Mouse (Mus musculus): ENCODE data around the gene H2afx. TPM values are rescaled to one million over a fixed set of nuclear protein-coding genes. Genes with fewer than 3 reads are reported as not detected.
"Not testable (repeated sequence)": the region's sequence is repeated elsewhere in the genome, so short reads cannot be mapped to it uniquely, and the experiment has no call there.

H2afx gene
- polyA plus RNA-seq, 1 experiment from 2014 or later: 363 TPM

DNA sequence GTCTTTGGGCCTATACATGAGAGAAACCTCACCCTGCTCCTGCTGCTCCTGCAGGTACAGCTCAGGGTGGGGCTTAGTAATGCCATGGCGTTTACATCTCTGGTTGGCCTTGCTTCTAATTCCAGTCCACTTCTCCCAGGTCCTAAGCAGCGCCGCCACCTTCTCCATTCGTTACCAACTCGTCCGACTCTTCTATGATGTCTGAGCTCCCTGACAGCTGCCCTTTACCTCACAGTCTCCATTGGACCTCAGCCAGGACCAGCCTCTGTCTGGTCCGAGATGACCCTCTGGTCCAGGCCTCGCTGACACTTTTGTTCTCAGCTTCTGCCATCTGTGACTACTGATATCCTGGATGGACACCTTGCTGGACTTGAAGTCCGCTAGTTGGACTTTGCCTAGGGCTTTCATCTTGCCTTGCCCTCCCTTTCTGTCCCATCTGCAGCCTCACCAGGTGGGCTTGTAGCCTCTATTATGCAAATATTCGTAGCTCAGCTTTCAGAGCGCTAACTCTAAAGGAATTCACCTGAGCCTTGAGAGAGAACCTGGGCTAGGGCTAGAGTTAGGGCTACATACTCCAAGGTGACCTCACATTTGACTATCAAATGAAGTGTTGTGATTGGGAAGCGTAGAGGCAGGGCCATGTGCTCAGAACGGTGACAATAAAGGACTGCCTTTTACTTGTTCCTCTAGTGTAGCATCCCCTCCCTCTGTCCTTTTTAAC lies 1.4 kb upstream of the H2afx start:
- Histone ChIP-seq H3K27me3 (no peaks in the 10 kb centered on the region), H3K4me3 (no peak overlapping the region), H3K27ac (replicated peaks) (no peak overlapping the region), H3K4me1 (peaks cover 22% of the 10 kb centered on the region), H3K36me3 (peaks cover 59% of the 10 kb centered on the region), H3K9me3 (no peaks in the 10 kb centered on the region), H3K9ac (replicated peaks) (no peak overlapping the region), H3K4me2 (replicated peaks) (no peak overlapping the region)
- WGBS: 95% methylated on average over 13 of the region's 13 CpGs
- no peak for ATAC-seq (ENCODE audit: low FRiP score, low read depth)

DNA sequence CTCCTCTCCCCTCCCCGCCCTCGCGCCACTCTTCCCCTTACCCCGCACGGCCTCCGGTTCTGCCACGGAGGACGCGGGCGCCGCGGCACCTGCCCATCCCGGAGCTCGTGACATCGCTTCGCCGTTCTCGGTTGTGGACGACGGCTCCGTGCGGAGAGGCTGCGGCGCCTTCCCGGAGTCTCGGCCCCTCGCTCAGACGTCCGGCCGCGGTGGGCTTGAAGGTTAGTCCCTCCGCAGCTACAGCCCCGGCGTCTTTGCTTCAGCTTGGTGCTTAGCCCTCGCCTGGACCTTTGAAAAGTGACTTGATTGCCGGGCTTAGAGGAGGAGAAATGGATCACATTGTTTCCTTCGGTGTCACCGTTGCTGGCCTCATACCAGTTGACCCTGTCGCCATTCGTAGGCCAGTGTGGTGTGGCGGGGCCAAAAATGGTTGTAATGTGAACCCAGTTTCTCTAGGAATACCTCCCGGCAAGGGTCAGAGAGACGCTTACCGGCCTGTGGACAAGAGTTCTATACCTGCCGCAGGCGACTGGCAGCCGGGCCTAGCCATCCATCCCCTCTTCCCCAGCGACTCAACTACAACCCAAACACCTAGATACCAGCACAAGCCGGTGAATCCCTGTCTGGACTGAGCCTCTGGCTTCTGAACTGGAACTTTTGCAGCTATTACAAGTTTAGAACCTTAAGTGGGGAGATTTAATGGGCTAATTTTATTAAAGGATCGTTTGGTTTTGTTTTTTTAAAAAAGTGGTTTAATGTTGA lies 1.0 kb downstream of the H2afx start:
- peak; percentile 18 for ATAC-seq (ENCODE audit: low FRiP score, low read depth)
- Histone ChIP-seq H3K9me3 (no peaks in the 10 kb centered on the region), H3K27ac (replicated peaks) (peak overlapping the region; percentile 96), H3K27me3 (no peaks in the 10 kb centered on the region), H3K36me3 (peaks cover 54% of the 10 kb centered on the region), H3K4me2 (replicated peaks) (peak overlapping the region; percentile 79), H3K4me3 (peak overlapping the region; percentile 95), H3K4me1 (peaks cover 22% of the 10 kb centered on the region), H3K9ac (replicated peaks) (peak overlapping the region; percentile 99)
- WGBS: under 1% methylated on average over 50 of the region's 50 CpGs

DNA sequence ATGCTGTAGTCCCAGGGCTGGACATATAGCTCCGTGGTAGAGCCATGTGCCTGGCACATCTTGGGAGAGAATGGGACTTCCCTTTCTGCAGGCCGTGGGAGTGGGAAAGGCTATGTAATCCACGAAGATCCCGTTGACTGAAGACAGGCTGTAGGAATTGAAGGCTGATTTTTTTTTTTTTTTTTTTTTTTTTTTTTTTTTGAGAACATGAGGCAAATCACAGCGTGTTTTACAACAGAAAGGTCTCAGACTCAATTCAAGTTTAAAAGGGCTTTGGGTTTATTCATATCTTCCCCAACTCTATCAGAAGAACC lies 1.6 kb downstream of the H2afx start:
- Histone ChIP-seq H3K36me3 (peaks cover 51% of the 10 kb centered on the region), H3K4me1 (peaks cover 22% of the 10 kb centered on the region)

DNA sequence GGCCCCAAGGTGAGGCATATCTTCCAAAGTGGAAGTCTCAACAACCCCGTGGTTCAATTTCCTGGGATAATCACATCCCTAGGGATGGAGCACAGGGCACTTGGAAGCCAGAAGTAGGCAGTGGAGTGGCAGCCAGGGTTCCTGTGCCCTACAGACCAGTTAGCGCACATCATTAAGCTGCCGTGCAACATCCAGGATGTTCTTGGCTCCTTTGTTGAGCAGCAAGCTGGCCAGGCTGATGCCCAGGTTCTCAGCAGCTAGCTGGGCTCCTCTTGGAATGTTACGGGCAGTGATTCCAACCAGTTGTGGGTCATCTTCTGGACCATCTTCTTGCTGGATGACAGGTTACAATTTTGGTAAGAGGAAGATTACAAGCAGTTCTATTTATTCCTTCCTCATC lies 2.0 kb downstream of the H2afx start:
- peaks cover 51% of the 10 kb centered on the region for H3K36me3 ChIP-seq
- H3K4me2 ChIP-seq (replicated peaks): peak overlapping the region; percentile 79
- 39% methylated on average over 4 of the region's 4 CpGs for WGBS

More for the DNA sequence above, 1.6 kb downstream of the H2afx start:
- Histone ChIP-seq H3K9me3 (no peaks in the 10 kb centered on the region), H3K27ac (replicated peaks) (0 out of 2 replicates have a peak overlapping the region, but pooled peaks have one; percentile 96), H3K4me2 (replicated peaks) (peak overlapping the region; percentile 79), H3K27me3 (no peaks in the 10 kb centered on the region), H3K4me3 (peak overlapping the region; percentile 95), H3K9ac (replicated peaks) (peak overlapping the region; percentile 99)
- ATAC-seq (ENCODE audit: low FRiP score, low read depth): no peak
- WGBS: 2% methylated on average over 5 of the region's 5 CpGs

DNA sequence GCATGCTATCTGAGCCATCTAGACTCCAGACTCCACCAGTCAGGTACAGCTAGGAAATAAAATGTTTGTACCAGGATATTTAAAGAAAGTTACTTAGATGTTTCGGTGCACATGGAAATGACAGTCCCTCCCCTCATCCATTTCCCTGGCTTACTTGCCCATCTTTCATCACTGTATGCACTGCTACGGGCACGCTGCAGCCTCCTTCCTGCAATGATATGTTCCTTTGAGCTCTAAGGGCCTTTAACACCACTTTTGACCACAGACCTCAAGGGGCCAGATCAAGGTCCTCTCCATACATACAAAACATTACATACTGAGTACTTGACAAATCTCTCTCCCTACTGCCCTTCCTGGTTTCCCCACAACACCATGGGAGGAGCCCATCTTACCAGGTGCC lies 2.5 kb downstream of the H2afx start:
- Histone ChIP-seq H3K4me2 (replicated peaks) (peak overlapping the region; percentile 79), H3K9ac (replicated peaks) (peak overlapping the region; percentile 55), H3K4me1 (peaks cover 22% of the 10 kb centered on the region), H3K27ac (replicated peaks) (0 out of 2 replicates have a peak overlapping the region, but pooled peaks have one; percentile 15), H3K36me3 (peaks cover 47% of the 10 kb centered on the region), H3K9me3 (no peaks in the 10 kb centered on the region), H3K4me3 (peak overlapping the region; percentile 95), H3K27me3 (no peaks in the 10 kb centered on the region)
- 84% methylated on average over 3 of the region's 3 CpGs for WGBS
- ATAC-seq (ENCODE audit: low FRiP score, low read depth): no peak

More for the DNA sequence above, 2.0 kb downstream of the H2afx start:
- peak overlapping the region; percentile 55 for H3K9ac ChIP-seq (replicated peaks)
- H3K4me1 ChIP-seq: peaks cover 22% of the 10 kb centered on the region
- H3K9me3 ChIP-seq; H3K27me3 ChIP-seq; ATAC-seq (ENCODE audit: low FRiP score, low read depth): not testable (repeated sequence)
- H3K27ac ChIP-seq (replicated peaks): 0 out of 2 replicates have a peak overlapping the region, but pooled peaks have one; percentile 15
- H3K4me3 ChIP-seq: peak overlapping the region; percentile 95

DNA sequence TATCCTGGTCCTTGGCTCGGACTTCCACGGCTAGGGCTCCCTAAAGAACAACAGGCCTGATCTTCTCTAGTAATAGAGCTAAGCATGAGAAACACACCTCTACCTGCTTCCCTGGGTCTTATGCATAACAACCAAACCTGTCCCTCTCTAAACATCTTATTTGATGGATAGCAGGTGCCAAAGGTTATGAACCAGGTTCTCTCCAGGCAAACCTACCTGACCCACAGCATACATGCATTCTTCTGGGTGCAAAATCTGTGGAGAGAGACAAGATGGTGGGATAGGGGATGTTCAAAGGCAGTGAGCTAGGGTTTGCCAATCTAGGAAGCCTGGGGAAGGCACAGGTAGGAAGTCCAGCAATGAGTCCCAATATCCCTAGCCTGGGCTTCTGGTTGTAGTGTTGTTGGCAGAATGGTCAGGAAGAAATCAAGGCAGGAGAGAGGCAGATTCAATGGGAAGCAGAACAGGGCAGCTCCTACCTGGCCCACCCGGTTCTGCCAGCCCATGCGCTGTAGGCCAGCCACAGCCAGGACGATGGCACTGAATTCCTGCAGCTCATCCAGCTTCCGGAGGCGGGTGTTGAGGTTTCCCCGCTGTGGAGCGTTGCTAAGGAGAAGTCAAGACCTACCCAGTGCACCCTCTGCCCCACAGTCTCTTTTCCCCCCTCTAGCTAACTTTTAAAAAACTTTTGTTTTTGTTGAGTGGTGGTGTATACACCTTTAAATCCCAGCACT lies 3.1 kb downstream of the H2afx start:
- Histone ChIP-seq H3K4me3 (peak overlapping the region; percentile 95), H3K27ac (replicated peaks) (no peak overlapping the region), H3K4me1 (peaks cover 23% of the 10 kb centered on the region), H3K9ac (replicated peaks) (no peak overlapping the region; the same call in 1 of the 2 replicates), H3K4me2 (replicated peaks) (peak overlapping the region; percentile 79), H3K36me3 (peaks cover 42% of the 10 kb centered on the region), H3K27me3 (no peaks in the 10 kb centered on the region), H3K9me3 (no peaks in the 10 kb centered on the region)
- WGBS: 69% methylated on average over 9 of the region's 9 CpGs
- no peak for ATAC-seq (ENCODE audit: low FRiP score, low read depth)

DNA sequence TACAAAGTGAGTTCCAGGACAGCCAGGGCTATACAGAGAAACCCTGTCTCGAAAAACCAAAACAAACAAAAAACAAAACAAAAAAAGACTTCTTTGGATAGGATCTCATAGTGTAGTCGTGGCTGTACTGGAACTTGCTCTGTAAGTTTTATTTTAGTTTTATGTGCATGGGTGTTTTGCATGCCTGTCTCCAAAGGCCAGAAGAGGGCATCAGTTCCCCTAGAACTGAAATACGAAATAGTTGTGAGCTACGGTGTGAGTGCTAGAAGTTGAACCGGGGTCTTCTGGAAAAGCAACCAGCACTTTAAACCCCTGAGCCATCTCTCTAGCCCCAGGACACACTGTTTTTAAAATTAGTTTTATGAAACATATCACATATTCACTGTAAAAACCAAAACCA lies 4.1 kb downstream of the H2afx start:
- Histone ChIP-seq H3K4me1 (peaks cover 32% of the 10 kb centered on the region), H3K27me3 (no peaks in the 10 kb centered on the region), H3K36me3 (peaks cover 33% of the 10 kb centered on the region), H3K4me3 (no peak overlapping the region), H3K27ac (replicated peaks) (no peak overlapping the region), H3K4me2 (replicated peaks) (no peak overlapping the region), H3K9me3 (no peaks in the 10 kb centered on the region), H3K9ac (replicated peaks) (no peak overlapping the region)
- 83% methylated on average over 5 of the region's 5 CpGs for WGBS
- ATAC-seq (ENCODE audit: low FRiP score, low read depth): no peak

DNA sequence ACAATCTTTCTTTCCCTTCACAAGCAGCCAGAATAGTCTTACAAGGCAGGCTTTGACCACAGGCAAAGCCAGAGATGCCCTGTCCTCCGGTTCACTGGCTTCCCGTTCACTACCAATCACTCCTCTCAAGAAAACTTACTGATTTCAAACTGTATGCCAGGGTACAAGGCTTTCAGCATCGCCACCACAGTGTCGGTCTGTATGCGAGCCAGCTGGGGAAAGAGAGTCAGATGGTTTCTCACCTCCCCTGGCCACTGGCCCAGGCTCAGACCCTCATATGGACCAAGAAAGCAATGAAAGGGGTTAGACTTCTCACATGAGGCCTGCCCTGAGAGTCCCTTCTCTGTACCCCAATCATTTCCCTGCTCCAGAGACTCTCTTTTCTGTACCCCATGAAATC lies 7.0 kb downstream of the H2afx start:
- Histone ChIP-seq H3K9ac (replicated peaks) (no peak overlapping the region), H3K4me2 (replicated peaks) (no peak overlapping the region), H3K4me3 (no peak overlapping the region), H3K36me3 (peaks cover 28% of the 10 kb centered on the region), H3K27me3 (no peaks in the 10 kb centered on the region), H3K4me1 (peaks cover 32% of the 10 kb centered on the region), H3K27ac (replicated peaks) (no peak overlapping the region), H3K9me3 (no peaks in the 10 kb centered on the region)
- 95% methylated on average over 5 of the region's 5 CpGs for WGBS
- no peak for ATAC-seq (ENCODE audit: low FRiP score, low read depth)

DNA sequence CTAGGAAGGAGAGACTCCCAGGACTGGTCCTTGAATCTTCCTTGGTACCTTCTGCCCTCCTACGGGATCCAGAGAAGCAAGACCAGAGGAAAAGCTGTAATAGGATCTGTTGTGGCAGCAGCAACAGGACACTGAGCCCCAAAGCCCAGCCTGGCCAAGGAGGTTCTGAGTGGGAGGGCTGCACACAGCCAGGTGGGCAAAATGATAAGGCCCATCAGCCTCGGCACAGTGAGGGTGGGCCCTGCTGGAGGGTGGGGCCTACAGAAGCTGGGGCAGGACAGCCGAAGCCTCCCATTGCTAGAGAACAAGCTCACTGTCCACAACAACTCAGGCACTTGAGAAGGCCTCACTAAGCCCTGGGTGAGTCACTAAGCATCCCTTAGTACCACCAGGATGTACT lies 7.7 kb downstream of the H2afx start:
- H3K36me3 ChIP-seq: peaks cover 32% of the 10 kb centered on the region
- no peaks in the 10 kb centered on the region for H3K9me3 ChIP-seq
- WGBS: 85% methylated on average over 3 of the region's 3 CpGs
- no peak overlapping the region for H3K9ac ChIP-seq (replicated peaks)
- H3K27me3 ChIP-seq: no peaks in the 10 kb centered on the region
- H3K4me3 ChIP-seq: no peak overlapping the region
- ATAC-seq (ENCODE audit: low FRiP score, low read depth): no peak
- H3K27ac ChIP-seq (replicated peaks): no peak overlapping the region
- H3K4me2 ChIP-seq (replicated peaks): no peak overlapping the region
- peaks cover 26% of the 10 kb centered on the region for H3K4me1 ChIP-seq

DNA sequence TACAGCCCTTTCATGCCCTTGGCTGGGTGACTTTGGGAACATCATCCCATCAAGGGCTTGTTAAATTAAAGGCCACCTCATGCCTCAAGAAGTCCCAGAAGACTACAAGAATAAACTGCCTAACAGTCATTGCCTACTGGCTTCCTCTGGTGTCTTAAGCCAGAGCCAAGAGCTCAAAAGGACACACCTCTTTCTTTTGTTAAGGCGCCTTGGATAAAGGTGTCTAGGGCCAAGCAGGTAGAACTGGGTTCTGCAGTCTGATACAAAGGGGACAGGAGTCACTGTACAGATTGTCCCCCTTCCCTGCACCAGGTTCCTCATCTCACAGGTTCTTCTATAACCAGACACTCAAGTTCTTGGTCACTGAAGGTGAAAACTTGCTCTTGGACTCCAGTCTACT lies 8.1 kb downstream of the H2afx start:
- 95% methylated on average over 1 of the region's 1 CpGs for WGBS
- Histone ChIP-seq H3K4me2 (replicated peaks) (peak overlapping the region; percentile 69; the same call in 1 of the 2 replicates), H3K36me3 (peaks cover 33% of the 10 kb centered on the region), H3K9ac (replicated peaks) (no peak overlapping the region), H3K4me1 (peaks cover 21% of the 10 kb centered on the region), H3K9me3 (no peaks in the 10 kb centered on the region), H3K27ac (replicated peaks) (no peak overlapping the region), H3K4me3 (0 out of 2 replicates have a peak overlapping the region, but pooled peaks have one; percentile 0), H3K27me3 (no peaks in the 10 kb centered on the region)
- ATAC-seq (ENCODE audit: low FRiP score, low read depth): no peak

DNA sequence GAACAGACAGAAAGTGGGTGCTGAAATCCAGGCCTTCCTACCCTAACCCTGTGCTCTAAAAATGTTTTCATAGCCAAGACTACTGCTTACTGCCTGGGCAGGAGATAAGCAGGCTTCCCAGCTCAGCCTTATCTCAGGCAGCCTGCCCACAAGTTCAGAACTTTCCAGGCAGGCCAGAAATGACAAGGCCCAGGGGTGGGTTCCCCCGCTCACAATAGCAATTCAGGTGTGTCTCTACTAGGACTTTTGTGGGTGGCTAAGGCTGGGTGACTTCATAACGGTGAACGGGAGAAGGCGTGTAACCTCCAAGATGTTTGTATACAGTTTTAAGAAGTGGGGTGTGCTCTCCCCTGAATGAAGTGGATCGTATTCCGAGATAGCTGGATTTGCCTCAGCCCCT lies 8.8 kb downstream of the H2afx start:
- Histone ChIP-seq H3K4me2 (replicated peaks) (peak overlapping the region; percentile 69), H3K27me3 (no peaks in the 10 kb centered on the region), H3K4me1 (peaks cover 17% of the 10 kb centered on the region), H3K36me3 (peaks cover 37% of the 10 kb centered on the region), H3K27ac (replicated peaks) (peak overlapping the region; percentile 99), H3K9ac (replicated peaks) (peak overlapping the region; percentile 87), H3K4me3 (peak overlapping the region; percentile 88), H3K9me3 (no peaks in the 10 kb centered on the region)
- ATAC-seq (ENCODE audit: low FRiP score, low read depth): peak; percentile 18
- WGBS: 15% methylated on average over 6 of the region's 6 CpGs
